Mouse (Mus musculus): ENCODE measurements around the gene Wwox. TPM values are rescaled to one million over a fixed set of nuclear protein-coding genes. Genes with fewer than 3 reads are reported as not detected.

Wwox gene
- polyA plus RNA-seq, 1 experiment from 2014 or later: 14.0 TPM

DNA sequence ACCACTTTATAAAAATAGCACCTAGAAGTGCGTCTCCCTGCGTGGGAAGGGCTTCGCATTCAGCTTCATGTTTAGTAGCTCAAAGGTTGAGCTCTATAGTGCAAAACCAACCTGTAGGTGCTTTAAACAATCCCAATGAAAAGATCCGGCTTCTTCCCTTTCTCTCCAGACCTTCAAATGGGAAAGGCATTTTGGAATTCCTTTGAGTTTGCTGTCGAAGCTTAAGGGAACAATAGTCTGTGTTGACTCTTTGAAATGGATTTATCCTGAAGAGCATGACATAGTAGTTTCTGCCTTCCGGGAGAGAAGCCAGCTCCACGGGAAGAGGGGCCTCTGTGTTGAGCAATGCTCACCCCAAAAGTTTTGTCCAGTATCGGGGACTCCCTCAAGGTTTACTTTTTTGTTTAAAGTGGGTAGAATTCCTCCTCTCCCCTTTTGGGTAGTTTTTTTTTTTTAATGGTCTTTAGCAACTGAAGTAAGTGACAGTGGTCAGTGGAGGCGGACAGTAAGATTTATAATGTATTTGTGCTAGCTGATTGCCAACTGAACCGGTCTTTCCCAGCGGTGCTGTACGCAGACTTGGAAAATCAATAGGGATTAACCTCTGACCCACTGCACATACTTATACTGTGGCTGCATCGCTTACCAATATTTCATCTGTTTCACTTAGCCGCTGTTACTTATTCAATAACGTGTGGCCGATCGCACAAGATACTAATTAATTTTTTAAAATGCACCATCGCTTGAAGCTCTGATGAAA is 312.1 kb downstream of the Wwox start:
- Histone ChIP-seq H3K36me3 (ENCODE audit: control insufficient read depth, insufficient read depth, low read length) (no peaks in the 10 kb centered on the region), H3K4me2 (ENCODE audit: low read length) (no peak overlapping the region), H3K27me3 (replicated peaks; ENCODE audit: control insufficient read depth, insufficient read depth, low read length) (no peaks in the 10 kb centered on the region), H3K9ac (ENCODE audit: low read length) (no peak overlapping the region), H3K27ac (ENCODE audit: low read depth) (no peak overlapping the region), H3K4me3 (ENCODE audit: low read depth, low read length) (no peak overlapping the region), H3K4me1 (replicated peaks; ENCODE audit: control insufficient read depth, insufficient read depth, low read length) (peaks cover 9% of the 10 kb centered on the region; the same call in 1 of the 2 replicates), H3K9me3 (ENCODE audit: control insufficient read depth, low read length) (no peaks in the 10 kb centered on the region)
- no peak for ATAC-seq (replicated peaks; ENCODE audit: low FRiP score, low TSS enrichment, low read depth)
- DNase-seq (ENCODE audit: low spot score): no peak
- WGBS: 47% methylated on average over 18 of the region's 18 CpGs

DNA sequence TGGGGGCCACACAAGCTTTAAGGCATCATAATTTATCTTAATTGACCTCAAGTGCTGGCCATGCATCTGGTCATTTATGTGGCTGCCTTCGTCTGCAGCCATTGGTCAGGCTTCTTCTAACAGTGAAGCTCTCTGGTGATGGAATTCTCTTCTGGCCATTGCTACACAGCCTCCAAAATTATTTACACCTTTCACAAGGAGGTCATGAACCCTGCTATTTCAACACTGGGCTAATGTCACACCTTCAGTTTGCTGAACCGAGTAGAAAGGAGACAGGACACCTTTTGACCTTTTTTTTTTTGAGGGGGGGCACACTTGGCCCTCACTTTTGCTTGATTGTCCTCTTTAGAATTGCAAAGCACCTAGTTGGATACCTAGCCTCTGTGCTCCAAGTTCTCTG is 320.2 kb downstream of the Wwox start:
- DNase-seq (ENCODE audit: low spot score) (no peak), ATAC-seq (replicated peaks; ENCODE audit: low FRiP score, low TSS enrichment, low read depth) (no peak)
- Histone ChIP-seq H3K4me1 (replicated peaks; ENCODE audit: control insufficient read depth, insufficient read depth, low read length) (no peaks in the 10 kb centered on the region), H3K4me3 (ENCODE audit: low read depth, low read length) (no peak overlapping the region), H3K27me3 (replicated peaks; ENCODE audit: control insufficient read depth, insufficient read depth, low read length) (no peaks in the 10 kb centered on the region), H3K9me3 (ENCODE audit: control insufficient read depth, low read length) (no peaks in the 10 kb centered on the region), H3K9ac (ENCODE audit: low read length) (no peak overlapping the region), H3K27ac (ENCODE audit: low read depth) (no peak overlapping the region), H3K4me2 (ENCODE audit: low read length) (no peak overlapping the region), H3K36me3 (ENCODE audit: control insufficient read depth, insufficient read depth, low read length) (no peaks in the 10 kb centered on the region)
- 53% methylated on average over 2 of the region's 2 CpGs for WGBS

DNA sequence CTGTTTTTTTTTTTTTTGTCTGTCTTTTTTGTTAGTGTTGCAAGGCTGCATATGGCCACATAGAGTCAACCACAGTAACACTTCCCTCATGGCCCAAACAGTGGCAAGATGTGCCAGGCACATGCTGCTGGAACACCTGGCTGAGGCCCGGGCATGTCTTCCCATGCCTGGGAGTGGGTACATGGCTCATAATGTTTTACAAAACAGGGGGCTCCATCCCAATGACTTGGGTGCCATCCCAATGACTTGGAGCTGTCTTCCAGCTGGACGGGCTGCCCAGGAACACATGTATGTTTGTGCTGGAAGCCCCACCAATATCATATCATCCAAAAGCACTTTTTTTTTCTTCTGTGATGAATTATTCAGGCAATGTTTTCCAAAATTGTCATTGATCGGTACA is 329.1 kb downstream of the Wwox start:
- WGBS: 86% methylated on average over 3 of the region's 3 CpGs
- no peak for ATAC-seq (replicated peaks; ENCODE audit: low FRiP score, low TSS enrichment, low read depth)
- Histone ChIP-seq H3K36me3 (ENCODE audit: control insufficient read depth, insufficient read depth, low read length) (no peaks in the 10 kb centered on the region), H3K4me1 (replicated peaks; ENCODE audit: control insufficient read depth, insufficient read depth, low read length) (peaks cover 20% of the 10 kb centered on the region), H3K9me3 (ENCODE audit: control insufficient read depth, low read length) (no peaks in the 10 kb centered on the region), H3K27me3 (replicated peaks; ENCODE audit: control insufficient read depth, insufficient read depth, low read length) (no peaks in the 10 kb centered on the region), H3K9ac (ENCODE audit: low read length) (no peak overlapping the region), H3K4me3 (ENCODE audit: low read depth, low read length) (no peak overlapping the region), H3K27ac (ENCODE audit: low read depth) (no peak overlapping the region), H3K4me2 (ENCODE audit: low read length) (no peak overlapping the region)
- no peak for DNase-seq (ENCODE audit: low spot score)

DNA sequence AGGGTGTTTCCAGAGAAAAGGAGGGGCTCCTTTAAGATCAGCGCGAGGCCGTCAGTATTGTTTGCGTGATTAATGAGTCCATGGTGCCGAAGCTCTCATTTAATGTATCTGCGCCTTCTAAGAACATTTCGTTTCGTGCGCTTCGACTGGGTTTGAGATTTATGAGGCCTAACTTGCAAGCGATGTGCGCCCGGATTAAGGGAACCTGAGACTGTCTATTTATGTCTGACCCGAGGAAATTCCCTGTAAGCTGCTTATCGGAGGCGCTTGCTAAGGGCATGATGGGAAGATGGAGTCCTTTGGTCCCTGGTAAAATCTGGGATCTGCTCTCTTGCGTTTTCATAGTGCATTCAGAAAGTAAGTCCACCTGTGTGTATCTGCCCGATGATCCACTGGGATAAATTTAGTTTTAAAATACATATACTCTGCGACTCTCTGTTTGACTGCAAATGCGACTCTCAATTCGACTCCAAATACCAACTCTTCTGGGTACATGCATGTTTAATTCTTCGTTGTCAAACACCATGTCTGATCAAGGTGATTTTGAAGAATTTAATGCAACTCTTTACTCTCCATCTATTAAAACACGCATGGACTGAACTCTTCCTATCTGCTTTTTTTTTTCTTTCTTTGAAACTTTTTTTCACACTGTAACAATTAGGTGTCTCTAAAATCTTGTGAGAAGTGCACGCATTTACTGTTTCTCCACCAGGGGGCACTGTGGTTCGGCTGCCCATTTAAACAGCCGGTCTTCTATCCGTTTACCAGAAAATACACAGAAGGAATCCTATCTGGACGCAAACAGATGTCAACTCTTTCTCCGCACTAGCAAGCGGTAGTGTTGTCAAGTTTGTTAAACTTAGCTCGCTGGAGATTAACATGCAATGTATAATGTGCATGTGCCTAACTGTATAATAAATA is 331.7 kb downstream of the Wwox start:
- no peak for ATAC-seq (replicated peaks; ENCODE audit: low FRiP score, low TSS enrichment, low read depth)
- DNase-seq (ENCODE audit: low spot score): peak; percentile 88
- no peaks in the 10 kb centered on the region for H3K27me3 ChIP-seq (replicated peaks; ENCODE audit: control insufficient read depth, insufficient read depth, low read length)
- 39% methylated on average over 31 of the region's 31 CpGs for WGBS
- peaks cover 36% of the 10 kb centered on the region for H3K4me1 ChIP-seq (replicated peaks; ENCODE audit: control insufficient read depth, insufficient read depth, low read length)
- H3K4me2 ChIP-seq (ENCODE audit: low read length): no peak overlapping the region
- no peak overlapping the region for H3K27ac ChIP-seq (ENCODE audit: low read depth)
- no peaks in the 10 kb centered on the region for H3K9me3 ChIP-seq (ENCODE audit: control insufficient read depth, low read length)
- H3K9ac ChIP-seq (ENCODE audit: low read length): no peak overlapping the region
- H3K4me3 ChIP-seq (ENCODE audit: low read depth, low read length): no peak overlapping the region
- no peaks in the 10 kb centered on the region for H3K36me3 ChIP-seq (ENCODE audit: control insufficient read depth, insufficient read depth, low read length)

DNA sequence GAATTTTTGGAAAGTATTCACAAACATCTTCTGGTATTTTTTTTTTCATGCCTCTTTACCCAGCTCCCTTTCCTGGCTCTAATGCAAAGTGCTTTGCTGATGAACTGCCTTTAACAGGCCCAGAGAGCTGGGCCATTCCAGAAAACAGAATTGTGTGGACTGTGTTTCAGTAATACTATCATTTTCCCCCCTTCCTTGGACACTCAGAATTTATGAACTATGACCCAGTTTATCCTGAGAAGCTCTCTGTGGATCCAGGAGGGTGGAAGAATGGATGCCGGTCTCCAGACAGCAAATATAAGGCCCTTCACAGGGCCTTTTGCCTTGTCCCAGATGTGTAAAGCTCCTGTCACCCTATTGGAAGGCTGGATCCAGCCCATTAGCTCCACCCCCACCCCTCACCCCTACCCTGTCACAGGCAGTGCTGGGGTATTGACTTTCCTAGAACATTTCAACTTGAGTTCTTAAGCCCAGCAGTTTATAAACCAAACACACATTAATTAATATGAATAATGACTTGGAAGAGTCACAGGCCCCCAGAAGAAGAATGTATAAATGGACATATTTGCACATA is 332.9 kb downstream of the Wwox start:
- H3K27me3 ChIP-seq (replicated peaks; ENCODE audit: control insufficient read depth, insufficient read depth, low read length): no peaks in the 10 kb centered on the region
- WGBS: 28% methylated on average over 1 of the region's 1 CpGs
- peaks cover 36% of the 10 kb centered on the region for H3K4me1 ChIP-seq (replicated peaks; ENCODE audit: control insufficient read depth, insufficient read depth, low read length)
- H3K4me2 ChIP-seq (ENCODE audit: low read length): no peak overlapping the region
- ATAC-seq (replicated peaks; ENCODE audit: low FRiP score, low TSS enrichment, low read depth) (no peak), DNase-seq (ENCODE audit: low spot score) (no peak)
- no peaks in the 10 kb centered on the region for H3K9me3 ChIP-seq (ENCODE audit: control insufficient read depth, low read length)
- no peaks in the 10 kb centered on the region for H3K36me3 ChIP-seq (ENCODE audit: control insufficient read depth, insufficient read depth, low read length)
- no peak overlapping the region for H3K9ac ChIP-seq (ENCODE audit: low read length)
- H3K4me3 ChIP-seq (ENCODE audit: low read depth, low read length): no peak overlapping the region
- H3K27ac ChIP-seq (ENCODE audit: low read depth): 0 out of 2 replicates have a peak overlapping the region, but pooled peaks have one; percentile 35

DNA sequence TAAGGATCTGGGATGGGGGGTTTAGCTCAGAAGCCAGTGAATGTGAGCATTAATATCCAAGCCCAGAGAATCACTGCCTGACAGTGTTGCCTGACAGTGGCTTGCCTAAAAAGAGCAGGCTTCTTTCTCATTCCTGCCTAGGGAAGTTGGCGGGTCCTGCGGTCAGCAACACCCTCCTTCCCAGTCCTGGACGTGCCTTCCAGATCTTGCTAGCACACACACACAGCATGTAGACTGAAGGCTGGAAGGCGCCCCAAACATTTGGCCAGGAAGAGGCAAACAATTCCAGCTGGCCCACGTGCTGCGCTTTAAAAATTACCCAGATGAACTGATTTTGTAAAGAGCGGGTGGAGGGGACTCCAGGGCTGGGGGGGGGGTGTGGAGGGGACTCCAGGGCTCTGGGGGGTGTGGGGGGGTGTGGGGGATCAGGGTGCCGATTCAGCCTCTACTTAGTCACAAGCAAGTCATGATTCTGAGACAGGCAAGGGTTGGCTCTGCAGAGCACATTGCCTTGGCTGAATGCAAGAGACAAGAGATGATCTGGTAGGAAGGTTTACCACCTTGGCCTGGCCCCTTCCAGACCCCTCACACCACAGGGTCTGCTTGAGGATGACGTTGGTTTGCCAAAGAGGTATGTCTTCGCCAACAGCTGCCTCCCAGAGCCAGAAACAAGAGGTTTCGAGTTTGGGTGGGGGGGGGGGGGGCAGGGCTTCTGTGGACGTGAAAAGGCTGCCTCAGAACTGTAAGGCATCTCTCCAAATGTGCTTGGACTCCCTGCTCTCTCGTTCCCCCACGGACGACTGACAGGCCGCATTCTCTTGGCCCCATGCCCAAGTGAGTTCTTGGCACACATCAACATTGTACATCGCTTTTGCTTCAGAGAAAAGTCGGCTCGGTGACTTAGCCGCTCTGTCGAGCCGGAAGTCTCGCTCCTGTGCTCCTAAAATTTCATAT is 334.3 kb downstream of the Wwox start:
- Histone ChIP-seq H3K36me3 (ENCODE audit: control insufficient read depth, insufficient read depth, low read length) (no peaks in the 10 kb centered on the region), H3K4me3 (ENCODE audit: low read depth, low read length) (no peak overlapping the region), H3K4me2 (ENCODE audit: low read length) (no peak overlapping the region), H3K9me3 (ENCODE audit: control insufficient read depth, low read length) (no peaks in the 10 kb centered on the region), H3K27ac (ENCODE audit: low read depth) (peak overlapping the region; percentile 71), H3K4me1 (replicated peaks; ENCODE audit: control insufficient read depth, insufficient read depth, low read length) (peaks cover 32% of the 10 kb centered on the region), H3K27me3 (replicated peaks; ENCODE audit: control insufficient read depth, insufficient read depth, low read length) (no peaks in the 10 kb centered on the region), H3K9ac (ENCODE audit: low read length) (no peak overlapping the region)
- 33% methylated on average over 23 of the region's 23 CpGs for WGBS
- ATAC-seq (replicated peaks; ENCODE audit: low FRiP score, low TSS enrichment, low read depth) (0 out of 2 replicates have a peak, but pooled peaks have one; percentile 33), DNase-seq (ENCODE audit: low spot score) (peak; percentile 74)

DNA sequence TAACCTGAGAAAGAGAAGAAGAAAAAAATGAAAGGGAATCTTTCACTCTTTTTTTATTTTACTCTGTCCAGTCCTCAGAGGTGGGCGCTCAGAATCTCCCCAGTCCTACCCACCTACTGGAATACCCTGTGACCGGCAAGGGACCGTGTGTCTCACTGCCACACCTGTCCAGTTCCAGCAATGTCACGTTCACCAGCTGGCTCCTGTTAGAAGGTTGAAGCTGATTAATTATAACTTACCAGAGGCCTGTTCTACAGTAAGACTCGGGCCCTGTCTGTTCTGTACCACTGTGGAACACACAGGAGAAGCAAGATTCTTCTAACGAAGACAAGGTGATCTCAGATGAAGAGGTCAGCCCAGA is 334.9 kb downstream of the Wwox start:
- Histone ChIP-seq H3K27ac (ENCODE audit: low read depth) (no peak overlapping the region), H3K4me1 (replicated peaks; ENCODE audit: control insufficient read depth, insufficient read depth, low read length) (peaks cover 32% of the 10 kb centered on the region), H3K27me3 (replicated peaks; ENCODE audit: control insufficient read depth, insufficient read depth, low read length) (no peaks in the 10 kb centered on the region), H3K4me3 (ENCODE audit: low read depth, low read length) (no peak overlapping the region), H3K9me3 (ENCODE audit: control insufficient read depth, low read length) (no peaks in the 10 kb centered on the region), H3K9ac (ENCODE audit: low read length) (no peak overlapping the region), H3K4me2 (ENCODE audit: low read length) (no peak overlapping the region), H3K36me3 (ENCODE audit: control insufficient read depth, insufficient read depth, low read length) (no peaks in the 10 kb centered on the region)
- no peak for DNase-seq (ENCODE audit: low spot score)
- no peak for ATAC-seq (replicated peaks; ENCODE audit: low FRiP score, low TSS enrichment, low read depth)
- 53% methylated on average over 6 of the region's 6 CpGs for WGBS

DNA sequence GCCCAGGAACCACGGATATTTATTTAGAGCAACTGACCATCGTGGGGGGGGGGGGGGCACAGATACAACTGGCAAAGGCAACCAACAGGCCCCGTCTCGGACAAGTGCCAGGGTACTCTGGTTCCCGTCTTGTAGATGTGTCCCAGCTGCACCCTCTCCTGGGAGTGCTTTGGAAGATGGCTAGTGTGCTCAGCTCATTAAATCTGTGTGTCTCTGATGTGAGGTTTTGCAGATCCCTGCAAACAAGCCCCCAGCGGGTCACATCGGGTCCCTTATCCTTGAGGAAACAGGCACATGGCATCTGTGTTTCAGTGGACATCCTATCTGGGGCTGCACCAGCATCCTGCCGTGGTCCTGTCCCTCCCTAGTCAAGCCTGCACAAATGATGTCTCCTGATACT is 336.1 kb downstream of the Wwox start:
- no peak for ATAC-seq (replicated peaks; ENCODE audit: low FRiP score, low TSS enrichment, low read depth)
- WGBS: 32% methylated on average over 8 of the region's 8 CpGs
- no peak for DNase-seq (ENCODE audit: low spot score)

More for the DNA sequence above, 336.1 kb downstream of the Wwox start:
- Histone ChIP-seq H3K4me1 (replicated peaks; ENCODE audit: control insufficient read depth, insufficient read depth, low read length) (peaks cover 32% of the 10 kb centered on the region), H3K27me3 (replicated peaks; ENCODE audit: control insufficient read depth, insufficient read depth, low read length) (no peaks in the 10 kb centered on the region), H3K27ac (ENCODE audit: low read depth) (no peak overlapping the region), H3K36me3 (ENCODE audit: control insufficient read depth, insufficient read depth, low read length) (no peaks in the 10 kb centered on the region), H3K9ac (ENCODE audit: low read length) (no peak overlapping the region), H3K4me2 (ENCODE audit: low read length) (no peak overlapping the region), H3K4me3 (ENCODE audit: low read depth, low read length) (no peak overlapping the region), H3K9me3 (ENCODE audit: control insufficient read depth, low read length) (no peaks in the 10 kb centered on the region)
